10 mouse cellular contexts compared by ENCODE assay signal in the genomic region with DNA sequence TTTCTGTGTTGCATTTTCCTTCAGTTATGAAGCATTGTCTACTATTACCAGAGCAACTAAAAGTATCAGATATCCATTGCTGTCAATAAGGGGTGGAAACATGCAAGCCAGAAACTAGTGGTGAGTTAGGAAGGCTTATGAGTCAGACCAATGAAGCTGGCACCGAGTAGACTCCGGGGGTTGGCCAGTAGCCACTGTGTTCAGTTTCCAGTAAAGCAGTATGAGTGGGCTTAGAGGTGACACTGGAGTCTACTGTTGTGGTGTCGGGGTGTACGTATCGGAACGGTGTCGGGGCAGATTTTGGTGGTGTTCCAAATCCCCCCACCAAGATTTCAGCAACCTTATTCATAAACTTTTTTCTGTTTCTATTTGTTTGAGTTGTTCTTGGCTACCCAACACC. TPM values are rescaled to one million over a fixed set of nuclear protein-coding genes. Genes with fewer than 3 reads are reported as not detected.
A peak's percentile ranks its signal among the peaks of the same experiment; 100 is the strongest.
DNase-seq lines count a peak whose midpoint lies in the region.
"Had no signal": no experiment of that assay in that cellular context is flagged by ENCODE, and none has a peak within 500 bp of the region (broad histone marks: within the 10 kb centered on the region; RNA-seq: fewer than 3 reads in every experiment).

No protein-coding gene starts in this region.

- peak; percentile 14 to 15 for DNase-seq in layer of hippocampus, adult 8-10 months (ENCODE audit: low spot score in 2 of 2)
- DNase-seq in layer of hippocampus, postnatal 36 days, result no peak
- DNase-seq in 3134 (ENCODE audit: extremely low read depth, insufficient read length, low spot score) (peak; percentile 42), 3T3-L1 (ENCODE audit: low read depth, low spot score) (peak; percentile 63)
- DNase-seq in gastrocnemius, adult 8-10 months (ENCODE audit: low spot score in 2 of 2), result peak; percentile 67 to 76
- DNase-seq in retina, embryonic 14.5 days (ENCODE audit: low spot score), result no peak
- DNase-seq in heart, postnatal 4 days, result no peak
- DNase-seq: liver; lung, adult 2 months; thymus, adult 2 months had no signal

RNA-seq across cellular contexts. Expression of a gene that starts 5.9 kb away (rescaled TPM):
- total RNA-seq in layer of hippocampus, adult 8-10 months (2022), result 1 to 10 TPM; 1.4 to 2.8 (median 2.2) TPM
- total RNA-seq in layer of hippocampus, postnatal 36 days (2021), result 1 to 10 TPM; 1.0 to 1.4 TPM
- 1 to 10 TPM; 5.5 to 7.8 (median 6.5) TPM for total RNA-seq in gastrocnemius, adult 8-10 months (2022)
- total RNA-seq in heart, postnatal 4 days (2021), result 1 to 10 TPM; 5.5 to 7.1 TPM

Comparison
In these comparisons a context has a peak if more than half of its experiments do, and no peak if none do; other contexts are left out.
1. DNase-seq: peak in layer of hippocampus, adult 8-10 months (2 of 2), 3134 (single experiment), 3T3-L1 (single experiment) and gastrocnemius, adult 8-10 months (2 of 2); none in layer of hippocampus, postnatal 36 days (0 of 2), retina, embryonic 14.5 days (single experiment) and heart, postnatal 4 days (single experiment).